Mouse (Mus musculus): ENCODE data around the gene Ovca2. TPM values are rescaled to one million over a fixed set of nuclear protein-coding genes. Genes with fewer than 3 reads are reported as not detected.

The Ovca2 gene
- total RNA-seq, 2 experiments from 2014 or later, result 12.1 to 12.7 TPM

- DNase-seq (ENCODE audit: extremely low spot score in 1 of 2, low spot score in 2 of 2), result peak; percentile 84
- TF ChIP-seq CTCF (IDR thresholded peaks at IDR 0.05), result peak; percentile 94
- Histone ChIP-seq H3K27ac (peak overlapping the region; percentile 69), H3K4me3 (peak overlapping the region; percentile 63)
- intact Hi-C loops (cut with DNase I), result loop anchor here (1.0 to 2.0 kb wide), 2 partner anchors 187 to 222 kb away; no protein-coding TSS in a partner anchor
Measured at GRCm38 (mm10) chr11:75168590-75169361, 9.9 kb downstream of the Ovca2 start.

GRCm38 (mm10) chr11:75167643-75168589 is 10.7 kb downstream of the Ovca2 start:
- intact Hi-C loops (cut with DNase I), result loop anchor here (2.0 kb wide), 1 partner anchor 221 kb away; no protein-coding TSS in a partner anchor
- TF ChIP-seq CTCF (IDR thresholded peaks at IDR 0.05), result no peak
- Histone ChIP-seq H3K27ac (peak overlapping the region; percentile 32; the same call in 1 of the 2 replicates), H3K4me3 (peak overlapping the region; percentile 63)
- peak in 1 of 2 experiments; percentile 8 for DNase-seq (ENCODE audit: extremely low spot score in 1 of 2, low spot score in 2 of 2)

GRCm38 (mm10) chr11:75166861-75167642 is 11.6 kb downstream of the Ovca2 start:
- intact Hi-C loops (cut with DNase I), result no loop called here
- peak overlapping the region; percentile 13; the same call in 1 of the 2 replicates for H3K4me3 ChIP-seq
- peak in 1 of 2 experiments; percentile 32 for DNase-seq (ENCODE audit: extremely low spot score in 1 of 2, low spot score in 2 of 2)
- peak overlapping the region; percentile 32; the same call in 1 of the 2 replicates for H3K27ac ChIP-seq
- no peak; the same call in 1 of the 2 replicates for TF ChIP-seq CTCF (IDR thresholded peaks at IDR 0.05)

- no peak for TF ChIP-seq CTCF (IDR thresholded peaks at IDR 0.05)
- no peak overlapping the region for H3K27ac ChIP-seq
- intact Hi-C loops (cut with DNase I), result no loop called here
- peak in 1 of 2 experiments; percentile 17 for DNase-seq (ENCODE audit: extremely low spot score in 1 of 2, low spot score in 2 of 2)
- peak overlapping the region; percentile 32; the same call in 1 of the 2 replicates for H3K4me3 ChIP-seq
Measured at GRCm38 (mm10) chr11:75166193-75166842, 12.3 kb downstream of the Ovca2 start.

- peak overlapping the region; percentile 18; the same call in 1 of the 2 replicates for H3K27ac ChIP-seq
- intact Hi-C loops (cut with DNase I), result loop anchor here (1.0 kb wide), 1 partner anchor 184 kb away; no protein-coding TSS in a partner anchor
- DNase-seq (ENCODE audit: extremely low spot score in 1 of 2, low spot score in 2 of 2), result peak; percentile 79 to 88
- H3K4me3 ChIP-seq, result peak overlapping the region; percentile 32
- TF ChIP-seq CTCF (IDR thresholded peaks at IDR 0.05), result peak; percentile 89
Measured at GRCm38 (mm10) chr11:75165441-75166192, 13.0 kb downstream of the Ovca2 start.

- intact Hi-C loops (cut with DNase I), result loop anchor here (1.0 kb wide), 1 partner anchor 183 kb away; no protein-coding TSS in a partner anchor
- H3K4me3 ChIP-seq, result no peak overlapping the region
- TF ChIP-seq CTCF (IDR thresholded peaks at IDR 0.05), result peak; percentile 18; the same call in 1 of the 2 replicates
- peak in 1 of 2 experiments; percentile 13 for DNase-seq (ENCODE audit: extremely low spot score in 1 of 2, low spot score in 2 of 2)
- no peak overlapping the region for H3K27ac ChIP-seq
Measured at GRCm38 (mm10) chr11:75164750-75165149, 13.9 kb downstream of the Ovca2 start.

- DNase-seq (ENCODE audit: extremely low spot score in 1 of 2, low spot score in 2 of 2), result no peak
- no peak overlapping the region for H3K27ac ChIP-seq
- no peak for TF ChIP-seq CTCF (IDR thresholded peaks at IDR 0.05)
- no peak overlapping the region for H3K4me3 ChIP-seq
- intact Hi-C loops (cut with DNase I), result no loop called here
Measured at GRCm38 (mm10) chr11:75164051-75164450, 14.6 kb downstream of the Ovca2 start.

GRCm38 (mm10) chr11:75163379-75163778 is 15.3 kb downstream of the Ovca2 start:
- no peak for TF ChIP-seq CTCF (IDR thresholded peaks at IDR 0.05)
- no peak overlapping the region for H3K4me3 ChIP-seq
- DNase-seq (ENCODE audit: extremely low spot score in 1 of 2, low spot score in 2 of 2), result peak in 1 of 2 experiments; percentile 6
- intact Hi-C loops (cut with DNase I), result no loop called here
- no peak overlapping the region for H3K27ac ChIP-seq

GRCm38 (mm10) chr11:75162591-75163080 is 16.0 kb downstream of the Ovca2 start:
- TF ChIP-seq CTCF (IDR thresholded peaks at IDR 0.05), result no peak
- Histone ChIP-seq H3K27ac (no peak overlapping the region), H3K4me3 (no peak overlapping the region)
- intact Hi-C loops (cut with DNase I), result no loop called here
- DNase-seq (ENCODE audit: extremely low spot score in 1 of 2, low spot score in 2 of 2), result peak in 1 of 2 experiments; percentile 9
